Mouse (Mus musculus) gastrocnemius, postnatal 4 days (tissue): Measurements from ENCODE around the gene Itgal. TPM values are rescaled to one million over a fixed set of nuclear protein-coding genes. Genes with fewer than 3 reads are reported as not detected.
"Not testable (repeated sequence)": the region's sequence is repeated elsewhere in the genome, so short reads cannot be mapped to it uniquely, and the experiment has no call there.

Source experiments
- DNase-seq, 2 experiments: peaks; one replicate each; pipeline ENCODE4 v3.0.0; 2021 to 2022; ENCODE audit warnings: low spot score in 2 of 2, mixed read lengths in 2 of 2
- long read RNA-seq, 2 experiments: library from polyadenylated mRNA; stranded (forward); transcript quantifications; one replicate each; pipeline ENCODE4 v2.0.0; 2021
- total RNA-seq, 2 experiments: library from RNA; stranded (reverse); gene quantifications; 2 replicates each; pipeline ENCODE4 v1.2.3; 2021

The Itgal gene
- 1 to 10 TPM; 1.8 to 2.8 TPM for total RNA-seq
- long read RNA-seq, experiment 1, partial matches to known transcripts: 1 of 2 reads
- long read RNA-seq, experiment 1, other reads (novel, unspliced or antisense): 1 of 2 reads
- long read RNA-seq, experiment 2, partial matches to known transcripts: 4 of 7 reads
- long read RNA-seq, experiment 2, other reads (novel, unspliced or antisense): 3 of 7 reads

- no peak for DNase-seq
These were observed at the start of gene Itgal for GRCm38 (mm10) chr7:127296098-127296497. Gene Itgal (plus strand): TSS chr7:127296260.

- DNase-seq: not testable (repeated sequence)
These were observed 45.5 kb upstream of the Itgal start for GRCm38 (mm10) chr7:127250511-127250910.

- DNase-seq: no peak
These were observed 43.6 kb upstream of the Itgal start for GRCm38 (mm10) chr7:127252414-127252813.

GRCm38 (mm10) chr7:127253341-127253740 is 42.7 kb upstream of the Itgal start:
- no peak for DNase-seq

- peak; percentile 89 to 96 for DNase-seq
These were observed 42.0 kb upstream of the Itgal start for GRCm38 (mm10) chr7:127253821-127254769.

- no peak for DNase-seq
These were observed 41.1 kb upstream of the Itgal start for GRCm38 (mm10) chr7:127255008-127255407.

GRCm38 (mm10) chr7:127255965-127256364 is 40.1 kb upstream of the Itgal start:
- DNase-seq: no peak

- no peak for DNase-seq
These were observed 39.5 kb upstream of the Itgal start for GRCm38 (mm10) chr7:127256518-127256917.

- DNase-seq: no peak
These were observed 36.7 kb upstream of the Itgal start for GRCm38 (mm10) chr7:127259186-127259905.

GRCm38 (mm10) chr7:127260309-127261111 is 35.5 kb upstream of the Itgal start, which contains the start of gene Dctpp1:
Gene Dctpp1 (minus strand): TSS chr7:127260709.
- DNase-seq: peak; percentile 89 to 96

- no peak for DNase-seq
These were observed 33.7 kb upstream of the Itgal start for GRCm38 (mm10) chr7:127262218-127262961.

GRCm38 (mm10) chr7:127263526-127263925 is 32.5 kb upstream of the Itgal start:
- no peak for DNase-seq

GRCm38 (mm10) chr7:127270256-127270655 is 25.8 kb upstream of the Itgal start:
- no peak for DNase-seq

- no peak for DNase-seq
These were observed 25.4 kb upstream of the Itgal start for GRCm38 (mm10) chr7:127270666-127271065.

- DNase-seq: no peak
These were observed 25.0 kb upstream of the Itgal start for GRCm38 (mm10) chr7:127271093-127271492.

GRCm38 (mm10) chr7:127272566-127272965 is 23.5 kb upstream of the Itgal start:
- no peak for DNase-seq

- peak in 1 of 2 experiments; percentile 49 for DNase-seq
These were observed 22.7 kb upstream of the Itgal start for GRCm38 (mm10) chr7:127273118-127273923.

- DNase-seq: peak; percentile 75 to 91
These were observed 21.9 kb upstream of the Itgal start, which contains the start of gene Sephs2 for GRCm38 (mm10) chr7:127273925-127274789. Gene Sephs2 (minus strand): TSS chr7:127274055.
